Mouse (Mus musculus) brain, embryonic 14.5 days (tissue): ENCODE results near the gene Hdac4.

Experiments
- CTCF ChIP-seq: fragments of 200-500 bp; IDR thresholded peaks from 2 replicates; pipeline ENCODE4 v1.5.1; 2012; ENCODE audit warnings: inconsistent platforms, mild to moderate bottlenecking, moderate library complexity, borderline replicate concordance; ENCODE audit not compliant: insufficient read depth, insufficient read length; ENCODE audit errors: extremely low read depth
- POLR2A ChIP-seq: fragments of 200-500 bp; IDR thresholded peaks from 2 replicates; pipeline ENCODE4 v1.6.1; 2012; ENCODE audit warnings: mild to moderate bottlenecking, inconsistent platforms, borderline replicate concordance; ENCODE audit not compliant: poor library complexity, insufficient read depth, insufficient read length, severe bottlenecking; ENCODE audit errors: extremely low read depth

- no peak for TF ChIP-seq CTCF
- no peak for TF ChIP-seq POLR2A
These were observed 180.2 kb downstream of the Hdac4 start for GRCm38 (mm10) chr1:92015252-92015651.
